Mouse (Mus musculus) T-helper 17 cell (primary cell): ENCODE data around the gene Elk4.

ENCODE experiments used
- in situ Hi-C, 2 experiments: fragments of 300-600 bp; cut with MboI, MseI; formaldehyde crosslinking; loops; 1 replicate in 1 of 2; 2 replicates in 1 of 2; pipeline ENCODE4 v1.15.1; 2025; ENCODE audit warnings: high pct_unique_total_duplicates in 2 of 2

Gene Elk4

GRCm38 (mm10) chr1:131983806-131984205, 23.6 kb upstream of the Elk4 start:
- in situ Hi-C loops, result no loop called here

GRCm38 (mm10) chr1:131987432-131987831, 20.0 kb upstream of the Elk4 start:
- in situ Hi-C loops, result no loop called here

GRCm38 (mm10) chr1:131989476-131989875, 17.9 kb upstream of the Elk4 start:
- in situ Hi-C loops, result no loop called here

DNA sequence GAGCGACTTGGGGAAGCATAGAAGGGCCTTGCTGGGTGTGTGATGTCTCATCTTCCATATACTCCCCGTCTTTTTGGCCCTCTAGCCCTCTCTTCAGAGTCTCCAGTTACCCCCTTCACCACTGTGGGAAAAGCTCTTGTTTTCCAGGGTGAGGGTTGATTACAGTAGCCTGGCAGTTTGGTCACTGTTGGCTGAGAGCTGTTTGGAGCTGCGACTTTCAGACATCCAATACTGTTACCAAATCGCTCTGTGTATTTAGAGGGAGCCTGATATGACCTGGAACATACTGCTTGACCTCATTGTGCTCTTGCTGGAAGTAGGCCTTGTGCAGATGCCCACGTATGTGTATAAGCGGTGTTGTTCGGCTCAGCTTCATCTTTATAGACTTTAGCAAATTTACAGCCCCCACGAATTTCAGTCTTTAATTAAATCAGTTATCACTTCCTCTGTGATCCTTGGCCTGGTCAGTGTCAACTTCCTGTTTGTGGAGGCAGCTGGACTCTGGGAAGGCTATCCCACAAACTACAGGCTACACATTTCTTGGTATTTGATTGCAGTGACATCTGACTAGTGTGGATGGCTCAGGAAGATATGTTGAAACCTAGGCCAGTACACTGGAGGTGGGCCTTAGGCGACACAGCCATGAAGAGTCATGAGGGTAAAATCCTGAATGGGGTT, 17.2 kb upstream of the Elk4 start:
- in situ Hi-C loops, result loop anchor here in 1 of 2 experiments (10.0 kb wide), 1 partner anchor 165 kb away; no protein-coding TSS in a partner anchor

GRCm38 (mm10) chr1:131992561-131993001, 14.8 kb upstream of the Elk4 start:
- in situ Hi-C loops, result loop anchor here in 1 of 2 experiments (10.0 kb wide), 1 partner anchor 162 kb away; no protein-coding TSS in a partner anchor

DNA sequence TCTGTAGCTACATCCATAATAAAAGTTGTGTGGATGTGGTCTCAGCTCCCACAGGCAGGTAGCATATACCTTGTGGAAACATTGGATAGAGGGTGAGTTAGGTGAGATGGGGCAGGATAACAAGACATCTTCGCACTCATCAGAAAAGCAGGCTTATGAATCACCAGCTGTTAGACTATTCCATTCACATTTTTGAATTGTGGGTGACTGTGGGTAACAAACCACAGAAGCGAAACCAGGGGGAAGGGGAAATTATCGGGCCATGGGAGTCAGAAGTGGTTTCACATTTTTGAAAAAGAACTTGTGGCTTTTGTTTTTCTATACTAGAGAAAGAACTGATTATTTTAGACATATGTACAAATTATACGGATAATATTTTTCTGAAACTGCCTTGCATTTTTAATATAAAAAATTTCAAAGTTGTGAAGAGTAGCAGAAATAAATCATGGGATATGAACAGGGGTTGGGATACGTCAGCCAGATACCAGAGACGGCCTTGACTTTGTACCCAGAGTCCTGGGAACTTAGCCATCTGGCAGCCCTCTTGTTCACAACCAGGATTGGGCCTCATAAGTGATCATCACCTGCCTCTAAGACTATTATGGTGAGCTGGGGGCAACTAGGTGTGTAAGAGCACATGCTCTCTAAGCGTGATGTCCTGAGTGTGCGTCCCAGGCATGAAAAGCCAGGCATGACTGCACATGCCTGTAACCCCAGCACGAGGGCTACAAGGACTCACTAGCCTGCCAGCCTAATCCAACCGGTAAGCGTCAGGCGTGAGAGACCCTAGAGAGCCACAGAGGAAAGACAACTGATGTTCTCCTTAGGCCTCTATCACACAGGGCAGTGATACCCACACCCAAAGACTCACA, 14.0 kb upstream of the Elk4 start:
- in situ Hi-C loops, result loop anchor here in 1 of 2 experiments (10.0 kb wide), 1 partner anchor 161 kb away; no protein-coding TSS in a partner anchor

DNA sequence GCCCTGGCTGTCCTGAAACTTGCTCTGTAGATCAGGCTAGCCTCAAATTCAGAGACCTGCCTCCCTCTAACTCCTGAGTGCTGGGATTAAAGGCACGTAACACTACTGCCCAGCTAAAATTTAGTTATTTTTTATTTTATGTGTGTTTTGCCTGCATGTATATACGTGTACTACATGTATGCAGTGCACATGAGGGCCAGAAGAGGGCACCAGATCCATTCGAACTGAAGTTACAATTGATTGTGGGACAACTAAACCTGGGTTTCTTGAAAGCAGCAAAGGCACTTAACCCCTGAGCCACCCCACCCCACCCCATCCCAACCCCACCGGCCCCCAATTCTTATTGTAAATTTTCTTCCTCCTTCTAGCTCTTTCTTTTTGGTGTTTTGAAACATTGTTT, 12.3 kb upstream of the Elk4 start:
- in situ Hi-C loops, result loop anchor here (5.0 to 10.0 kb wide), 4 partner anchors 47 to 160 kb away; no protein-coding TSS in a partner anchor

- in situ Hi-C loops, result loop anchor here (10.0 to 25.0 kb wide), 2 partner anchors 816 to 1137 kb away; partner anchors contain the start of gene Ppp1r15b (in 1 of the 2)
Observed at GRCm38 (mm10) chr1:132000506-132000905, 6.9 kb upstream of the Elk4 start.

- in situ Hi-C loops, result loop anchor here (10.0 to 25.0 kb wide), 2 partner anchors 817 to 1135 kb away; partner anchors contain the start of gene Ppp1r15b (in 1 of the 2)
Observed at GRCm38 (mm10) chr1:132001880-132002330, 5.5 kb upstream of the Elk4 start.

GRCm38 (mm10) chr1:132003111-132003510, 4.3 kb upstream of the Elk4 start:
- in situ Hi-C loops, result loop anchor here (10.0 to 25.0 kb wide), 2 partner anchors 818 to 1134 kb away; partner anchors contain the start of gene Ppp1r15b (in 1 of the 2)

DNA sequence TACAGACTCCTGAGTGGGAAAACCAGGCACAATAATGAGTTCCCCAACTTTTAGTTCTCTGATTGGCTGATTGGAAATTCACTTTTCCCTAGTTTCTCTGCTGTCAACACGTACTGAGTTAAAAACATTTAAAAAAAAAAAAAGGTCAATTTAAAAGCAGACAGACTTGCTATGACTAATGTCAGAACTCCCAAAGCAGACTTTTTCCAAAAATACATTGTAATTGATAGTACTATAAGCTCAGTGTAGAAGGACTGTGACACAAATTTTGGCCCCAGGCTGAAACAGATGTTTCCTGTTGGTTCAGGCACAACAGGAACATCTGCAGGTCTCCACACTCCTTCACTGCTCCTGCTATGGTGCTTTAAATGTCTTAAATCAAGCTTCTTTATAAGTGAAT, 3.6 kb upstream of the Elk4 start:
- in situ Hi-C loops, result loop anchor here (10.0 to 25.0 kb wide), 2 partner anchors 819 to 1133 kb away; partner anchors contain the start of gene Ppp1r15b (in 1 of the 2)

- in situ Hi-C loops, result loop anchor here (10.0 to 25.0 kb wide), 2 partner anchors 820 to 1133 kb away; partner anchors contain the start of gene Ppp1r15b (in 1 of the 2)
Observed at GRCm38 (mm10) chr1:132004574-132005180, 2.7 kb upstream of the Elk4 start.

GRCm38 (mm10) chr1:132005466-132005865, 1.9 kb upstream of the Elk4 start:
- in situ Hi-C loops, result loop anchor here (10.0 to 25.0 kb wide), 2 partner anchors 821 to 1132 kb away; partner anchors contain the start of gene Ppp1r15b (in 1 of the 2)

- in situ Hi-C loops, result loop anchor here (10.0 to 25.0 kb wide), 2 partner anchors 821 to 1131 kb away; partner anchors contain the start of gene Ppp1r15b (in 1 of the 2)
Observed at GRCm38 (mm10) chr1:132006046-132006445, 1.4 kb upstream of the Elk4 start.

DNA sequence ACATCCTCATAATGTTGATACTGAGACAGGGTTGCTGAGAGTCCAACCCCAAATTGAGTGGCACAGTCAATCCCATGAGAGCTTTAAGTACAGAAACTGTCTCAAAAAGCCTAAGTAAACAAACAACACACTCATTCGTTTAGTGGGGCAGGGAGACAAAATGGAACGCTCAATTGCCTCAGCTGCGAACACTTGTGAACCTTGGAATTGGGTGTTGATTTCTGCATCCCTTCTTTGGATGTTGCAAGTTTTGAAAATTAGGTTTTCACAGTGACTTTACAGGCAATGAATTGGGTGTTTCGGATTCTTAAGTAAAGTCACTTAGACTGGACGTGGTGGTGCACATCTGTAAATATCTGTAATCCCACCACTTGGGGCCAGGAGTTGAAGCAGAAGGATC, 686 bp upstream of the Elk4 start:
- in situ Hi-C loops, result loop anchor here (10.0 to 25.0 kb wide), 2 partner anchors 822 to 1131 kb away; partner anchors contain the start of gene Ppp1r15b (in 1 of the 2)

- in situ Hi-C loops, result loop anchor here (10.0 to 25.0 kb wide), 2 partner anchors 823 to 1129 kb away; partner anchors contain the start of gene Ppp1r15b (in 1 of the 2)
Observed at GRCm38 (mm10) chr1:132007828-132008827, 721 bp downstream of the Elk4 start.

DNA sequence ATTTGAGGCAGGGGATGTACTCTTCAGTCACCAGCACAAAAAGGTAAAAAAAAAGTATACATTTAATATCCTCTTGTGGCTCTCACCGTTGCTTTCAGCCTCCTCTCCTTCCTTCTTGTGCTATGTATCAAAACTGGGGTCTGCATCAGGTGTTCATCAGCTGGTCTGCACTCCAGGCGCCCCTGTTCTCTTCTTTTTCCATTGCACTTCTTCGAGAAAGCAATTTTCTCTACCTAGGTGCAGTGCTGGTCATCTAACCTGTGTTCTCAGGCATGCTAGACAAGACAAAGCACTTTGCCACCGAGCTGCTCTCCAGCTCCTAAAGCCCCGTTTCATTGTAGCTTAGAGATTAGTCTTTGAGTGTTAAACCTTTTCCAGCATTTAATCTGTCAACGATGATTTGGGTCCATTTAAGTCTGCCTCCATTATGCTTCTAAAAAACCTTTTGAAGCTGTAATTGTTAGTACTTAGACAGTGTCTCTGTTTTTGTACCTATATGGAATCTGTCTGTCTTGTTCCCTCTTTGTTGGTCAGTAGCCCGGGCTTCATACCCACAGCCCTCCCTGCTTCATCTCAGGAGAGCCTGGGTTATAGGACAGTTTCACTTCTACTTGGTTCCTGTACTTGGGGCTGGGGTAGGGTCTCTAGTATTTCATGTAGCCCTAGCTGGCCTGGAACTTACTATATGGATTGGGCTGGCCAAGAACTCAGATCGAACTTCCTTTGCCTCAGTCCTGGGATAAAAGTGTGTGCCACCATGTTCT, 1.7 kb downstream of the Elk4 start:
- in situ Hi-C loops, result loop anchor here (10.0 to 25.0 kb wide), 2 partner anchors 824 to 1128 kb away; partner anchors contain the start of gene Ppp1r15b (in 1 of the 2)
